Mouse (Mus musculus): ENCODE results near the gene Ano2.

Ano2 gene

DNA sequence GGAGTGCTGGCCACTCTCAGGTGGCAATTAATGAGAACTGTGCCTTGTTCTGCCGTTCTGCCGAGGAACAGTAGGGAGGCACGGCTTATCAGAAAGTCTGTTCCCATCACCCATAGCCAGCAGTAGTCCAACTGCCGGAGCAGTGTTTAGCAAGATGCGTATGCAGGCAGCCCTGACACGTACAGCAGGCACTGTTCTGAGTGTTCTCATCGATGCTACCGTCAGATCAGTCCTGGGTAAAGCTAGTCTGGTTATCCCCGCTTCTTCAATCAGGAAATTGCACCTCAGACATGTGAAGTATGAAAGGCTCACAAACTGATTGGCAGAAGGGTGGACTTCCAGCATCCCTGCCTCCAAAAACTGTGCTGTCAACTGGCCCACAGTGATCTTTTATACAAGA is 224.2 kb downstream of the Ano2 start:
- CTCF ChIA-PET, result no interaction called here

DNA sequence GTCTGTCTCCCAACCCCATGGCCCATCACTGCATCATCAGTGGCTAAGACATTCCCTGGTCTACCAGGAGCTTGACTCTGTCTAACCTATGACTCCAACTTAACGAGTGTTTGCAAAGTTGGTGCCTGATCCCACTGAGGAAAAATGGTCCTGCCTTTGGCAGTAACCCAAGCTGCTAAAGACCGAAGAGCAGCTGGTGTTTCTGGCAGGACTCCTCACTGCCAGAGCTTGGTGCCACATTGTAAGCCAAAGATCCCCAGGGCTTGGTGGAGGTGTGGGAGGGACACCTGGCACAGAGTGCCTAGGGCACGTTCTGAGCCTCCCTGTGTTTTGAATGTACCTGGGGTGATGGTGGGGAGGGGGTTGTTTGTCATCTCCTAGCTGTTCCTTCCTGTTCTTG is 232.5 kb downstream of the Ano2 start:
- CTCF ChIA-PET, result no interaction called here

DNA sequence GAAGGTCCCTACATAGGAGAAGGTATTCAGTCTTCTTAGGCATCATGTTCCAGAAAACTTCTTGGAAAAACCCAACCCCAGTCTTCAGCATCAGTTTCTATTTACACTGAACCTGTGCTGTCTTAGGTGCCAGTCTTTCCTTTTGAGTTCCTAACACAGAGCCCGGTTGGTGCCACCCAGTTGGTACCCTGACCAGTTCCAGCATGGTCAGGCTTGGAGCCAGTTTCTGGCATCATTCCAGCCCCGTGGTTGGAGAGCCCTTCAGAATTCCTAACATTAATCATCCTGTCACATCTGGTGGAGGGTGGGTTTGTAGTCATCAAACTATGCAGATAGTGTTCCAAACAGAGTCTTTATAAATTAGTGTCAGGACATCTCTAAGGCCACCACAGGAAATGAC is 234.8 kb downstream of the Ano2 start:
- CTCF ChIA-PET, result no interaction called here

DNA sequence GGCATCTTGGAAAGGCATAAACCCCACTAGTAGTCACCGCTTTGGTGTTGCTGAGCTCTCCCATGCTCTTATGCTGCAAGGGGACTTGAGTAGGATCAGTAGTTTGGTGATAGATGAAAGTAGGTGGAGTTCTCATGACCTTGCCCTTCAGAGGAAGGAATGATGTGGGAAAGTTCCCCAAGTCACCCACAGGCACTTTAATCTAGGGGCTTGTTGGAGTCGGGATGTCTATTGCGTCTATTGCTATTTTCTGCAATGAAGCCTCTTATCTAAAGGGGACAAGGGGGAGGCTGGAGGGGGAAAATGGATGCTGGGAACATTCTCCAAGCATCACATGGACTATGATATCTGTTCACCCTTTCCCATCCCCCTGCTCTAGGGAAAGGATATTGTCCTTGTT is 235.6 kb downstream of the Ano2 start:
- CTCF ChIA-PET, result no interaction called here

DNA sequence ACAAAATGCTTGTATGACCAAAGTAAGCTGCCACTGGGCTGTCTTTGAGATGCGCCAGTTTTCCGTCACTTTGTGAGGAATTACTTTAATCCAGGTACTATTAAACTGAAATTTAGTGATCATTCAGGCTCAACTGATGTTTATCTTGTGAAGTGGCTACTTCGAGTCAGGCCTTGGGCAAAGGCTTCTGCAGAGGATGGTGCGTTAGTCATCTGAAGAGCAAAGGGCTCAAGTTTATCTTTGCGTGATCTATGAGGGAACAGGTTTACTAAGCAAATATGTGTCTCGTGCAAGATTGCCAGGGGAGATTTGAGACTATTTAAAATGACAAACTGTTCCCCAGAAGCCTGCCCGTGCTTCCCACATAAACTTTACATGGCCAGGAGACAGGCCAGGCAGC is 241.7 kb downstream of the Ano2 start:
- CTCF ChIA-PET, result no interaction called here

DNA sequence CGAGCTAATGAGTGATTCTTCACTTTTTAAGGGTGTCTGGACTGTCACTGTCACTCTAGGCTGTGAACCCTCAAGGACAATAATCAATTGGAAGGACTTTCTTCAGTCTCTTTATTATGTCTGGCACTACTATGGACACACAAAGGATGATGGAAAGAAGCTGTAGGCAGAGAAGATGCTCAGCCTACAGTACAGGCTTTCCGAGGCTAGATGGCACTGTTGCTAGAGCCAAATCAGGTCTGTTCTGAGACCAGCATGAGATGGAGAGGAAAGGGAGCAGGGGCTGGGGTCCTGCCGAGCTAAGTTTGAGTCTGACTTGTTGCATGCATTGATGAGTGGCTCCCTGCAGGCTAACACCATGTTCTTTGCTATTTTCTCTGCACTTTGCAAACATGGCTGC is 264.7 kb downstream of the Ano2 start:
- CTCF ChIA-PET, result no interaction called here

DNA sequence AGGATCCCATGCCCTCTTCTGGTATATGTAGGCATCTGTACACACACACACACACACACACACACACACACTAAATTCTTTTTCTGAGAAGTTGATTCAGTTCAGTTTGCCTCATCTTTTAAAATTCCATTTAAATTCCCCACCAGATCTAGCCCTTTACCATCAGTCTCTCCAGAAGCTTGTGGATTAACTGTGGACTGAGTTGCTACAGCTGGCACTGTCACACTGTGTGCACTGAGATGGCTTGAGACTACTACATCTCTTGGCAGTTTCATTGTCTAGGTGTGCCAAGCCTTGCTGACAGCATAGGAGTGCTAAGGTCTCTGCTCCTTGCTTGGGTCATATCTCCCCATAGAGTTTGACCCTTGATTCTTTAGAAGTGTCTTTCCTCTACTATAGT is 283.3 kb downstream of the Ano2 start:
- CTCF ChIA-PET, result no interaction called here

DNA sequence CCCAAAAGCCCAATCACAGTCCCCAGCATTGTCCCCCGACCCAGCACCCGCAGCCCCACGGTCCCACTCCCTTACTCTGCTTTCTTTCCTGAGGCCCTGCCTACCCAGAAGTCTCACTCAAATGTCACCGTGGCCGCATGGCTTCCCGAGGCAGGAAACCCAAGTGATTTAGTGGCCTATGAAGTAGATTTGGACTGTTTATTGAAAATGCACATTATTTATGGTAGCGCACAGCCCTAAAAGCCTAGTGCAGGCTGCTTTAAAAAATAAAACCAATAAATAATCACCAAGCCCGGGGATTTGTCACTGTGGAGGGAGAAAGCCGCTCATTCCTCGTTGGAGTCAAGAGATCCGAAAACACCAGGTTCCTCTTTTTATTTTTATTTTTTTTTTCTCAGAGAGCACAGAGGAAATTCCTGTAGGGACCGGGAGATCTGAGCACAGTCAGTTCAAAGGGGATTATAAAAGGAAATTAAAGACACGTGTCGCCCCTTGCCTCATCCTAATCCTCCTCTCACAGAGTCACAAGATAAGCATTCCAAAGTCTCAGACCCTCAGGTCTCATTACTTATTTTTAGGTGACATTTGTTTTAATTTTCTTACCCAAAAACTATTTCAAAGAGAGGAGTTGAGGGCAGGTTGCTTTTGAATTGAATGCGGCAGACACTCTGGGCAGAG is 285.7 kb downstream of the Ano2 start:
- CTCF ChIA-PET, result no interaction called here

DNA sequence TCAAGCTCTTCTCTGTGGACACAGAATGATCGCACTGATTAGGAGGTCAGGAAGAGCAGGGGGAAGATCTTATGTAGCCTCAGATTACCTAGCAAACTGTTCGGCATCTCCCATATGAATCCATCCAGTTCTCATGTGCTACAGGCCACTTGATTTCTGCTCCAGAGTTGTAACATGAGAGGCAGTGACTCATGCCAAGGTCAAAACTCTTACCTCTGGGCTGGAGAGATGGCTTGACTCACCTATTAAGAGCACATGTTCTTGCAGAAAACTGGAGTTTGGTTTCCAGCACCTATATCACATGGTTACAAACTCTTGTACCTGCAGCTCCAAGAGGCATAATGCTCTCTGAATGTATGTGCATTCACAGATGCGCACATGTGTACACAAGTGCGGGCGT is 289.4 kb downstream of the Ano2 start:
- CTCF ChIA-PET, result no interaction called here

DNA sequence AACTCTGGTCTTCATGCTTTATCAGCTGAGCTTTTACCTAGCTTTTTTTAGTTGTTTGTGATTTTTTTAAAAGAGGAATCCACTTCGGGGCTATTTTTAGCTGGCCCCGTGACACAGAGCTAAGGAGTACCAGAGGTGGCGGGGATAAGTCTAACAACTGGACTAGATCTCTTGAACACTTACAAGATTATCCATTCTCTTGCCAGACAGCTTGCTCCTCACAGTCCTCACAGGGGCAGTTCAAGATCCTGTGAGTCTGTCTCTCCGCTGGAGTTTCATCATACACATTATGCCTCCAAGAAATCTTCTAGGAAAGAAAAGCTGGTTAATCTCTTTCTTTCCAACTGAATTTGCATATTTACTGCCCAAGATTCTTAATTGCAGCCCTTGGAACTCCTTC is 293.8 kb downstream of the Ano2 start:
- CTCF ChIA-PET, result no interaction called here

DNA sequence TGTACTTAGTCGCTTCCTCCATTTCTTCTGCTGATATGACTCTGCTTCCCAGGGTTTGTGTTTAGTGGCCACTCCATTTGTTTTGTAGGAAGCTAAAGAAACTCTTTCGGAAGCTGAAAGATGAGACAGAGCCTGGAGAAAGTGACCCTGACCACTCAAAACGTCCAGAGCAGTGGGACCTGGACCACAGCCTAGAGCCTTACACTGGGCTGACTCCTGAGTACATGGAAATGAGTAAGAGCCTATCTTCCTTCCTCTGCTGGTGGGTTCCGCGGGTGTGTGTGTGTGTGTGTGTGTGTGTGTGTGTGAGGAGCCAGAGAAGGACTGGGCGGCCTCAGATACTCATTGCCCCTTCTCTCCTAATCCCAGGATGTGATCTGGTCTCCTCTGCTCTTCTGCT is 302.5 kb downstream of the Ano2 start:
- CTCF ChIA-PET, result no interaction called here

DNA sequence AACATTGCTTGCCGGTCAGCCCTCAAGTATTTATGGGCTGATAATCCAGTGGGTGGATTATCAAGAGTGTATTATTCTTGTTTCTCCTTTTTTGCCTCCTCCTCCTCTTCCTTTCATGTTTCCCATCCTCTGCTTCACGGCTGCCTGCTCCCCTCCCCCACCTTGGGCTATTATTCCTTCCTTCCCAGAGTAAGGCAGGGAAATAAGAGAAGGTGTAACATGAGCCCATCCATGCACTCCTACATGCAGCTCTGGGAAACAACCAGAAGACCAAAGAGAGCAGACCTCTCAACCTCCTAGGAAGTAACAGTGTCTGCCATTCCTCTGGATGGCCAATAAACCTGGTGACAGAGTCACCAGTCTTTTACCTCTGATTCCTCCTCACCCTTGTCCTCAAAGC is 311.6 kb downstream of the Ano2 start:
- CTCF ChIA-PET, result no interaction called here

DNA sequence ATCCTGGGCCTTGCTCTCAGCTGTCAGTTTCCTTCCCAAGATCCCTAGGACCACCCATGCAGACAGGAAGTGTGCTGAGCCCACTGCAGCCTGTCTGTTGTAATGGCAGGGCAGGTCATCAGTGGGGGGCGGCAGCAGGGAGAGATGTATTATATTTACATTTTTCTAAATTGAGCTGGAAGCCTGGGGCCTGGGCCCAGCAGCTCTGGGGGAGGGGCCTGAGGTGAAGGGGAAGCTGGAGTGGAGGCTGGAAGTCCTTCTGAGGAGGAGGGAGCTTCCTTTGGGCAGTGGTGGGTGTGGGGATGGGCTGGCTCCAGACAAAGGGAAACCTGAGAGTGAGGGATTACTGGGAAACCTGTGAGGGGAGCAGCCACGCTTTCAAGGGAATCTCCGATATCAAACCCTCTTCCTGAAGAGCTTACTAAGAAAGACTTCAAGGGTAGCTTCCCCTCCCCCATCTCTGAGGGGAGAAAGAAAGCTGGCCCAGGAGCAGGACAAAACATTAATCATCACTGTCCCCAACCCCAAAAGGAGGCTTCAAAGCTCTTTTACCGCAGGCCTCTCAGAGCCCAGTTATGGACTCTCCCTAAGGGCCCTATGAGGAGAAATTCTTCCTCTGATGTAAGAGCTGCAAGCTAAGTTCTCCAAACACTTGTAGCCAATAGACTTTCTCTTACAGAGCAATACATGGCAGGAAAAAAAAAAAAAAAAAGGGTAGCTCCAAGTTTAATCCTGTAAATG is 313.0 kb downstream of the Ano2 start:
- CTCF ChIA-PET, result no interaction called here

DNA sequence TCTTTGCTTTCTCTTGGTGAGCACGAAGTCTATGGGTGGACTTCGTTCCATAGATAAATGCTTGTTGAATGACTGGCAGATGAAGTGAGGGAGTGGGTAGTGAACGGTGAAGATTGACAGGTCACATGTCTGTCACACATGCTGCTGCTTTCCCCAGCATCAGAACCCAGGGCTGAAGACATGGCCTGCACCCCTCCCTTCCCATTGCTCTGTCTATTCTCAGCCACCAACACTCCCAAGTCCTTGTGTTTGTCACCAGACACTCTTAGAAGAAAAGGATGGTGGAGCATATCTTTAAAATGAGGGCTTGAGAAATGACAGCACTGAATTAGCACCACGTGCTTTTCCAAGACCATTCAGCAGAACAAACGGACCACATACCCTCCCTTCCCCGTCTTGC is 316.4 kb downstream of the Ano2 start:
- CTCF ChIA-PET, result no interaction called here

DNA sequence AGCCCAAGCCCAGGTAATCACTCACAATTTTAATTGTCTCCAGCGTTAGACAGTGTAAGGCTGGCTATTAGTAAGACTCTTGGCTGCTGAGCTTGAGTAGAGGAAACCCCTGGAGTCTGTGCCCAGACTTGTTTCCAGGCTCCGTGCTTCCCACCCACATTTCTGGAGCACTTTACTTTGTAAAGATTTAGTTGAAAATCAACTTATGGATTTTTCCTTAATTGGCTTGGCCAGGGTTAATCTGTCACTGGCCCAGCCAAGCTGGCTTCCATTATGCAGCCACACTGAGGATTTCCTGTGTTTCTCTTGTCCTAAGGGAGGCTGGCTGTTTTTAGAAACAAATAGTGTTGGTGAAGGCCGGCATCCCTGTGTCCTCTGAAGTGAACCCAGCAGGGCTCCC is 318.9 kb downstream of the Ano2 start:
- CTCF ChIA-PET, result no interaction called here

DNA sequence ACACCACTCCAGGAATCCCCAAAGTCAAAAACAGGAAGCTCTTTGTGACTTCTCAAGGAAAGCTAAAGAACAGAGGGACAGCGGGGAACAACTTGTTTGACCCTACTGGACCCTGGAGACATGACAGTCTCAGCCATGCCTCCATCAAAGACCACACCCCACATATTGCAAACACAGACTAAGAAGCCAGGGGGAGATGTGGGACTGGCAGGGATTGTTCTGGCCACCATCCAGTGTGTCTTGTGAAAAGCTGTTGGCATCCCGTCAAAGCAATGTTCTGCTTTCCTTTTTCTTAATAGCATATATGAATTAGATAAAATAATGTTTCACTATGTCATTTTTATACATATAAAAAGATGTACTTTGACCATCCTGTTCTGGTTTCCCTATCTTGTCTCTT is 326.8 kb downstream of the Ano2 start:
- CTCF ChIA-PET, result no interaction called here

DNA sequence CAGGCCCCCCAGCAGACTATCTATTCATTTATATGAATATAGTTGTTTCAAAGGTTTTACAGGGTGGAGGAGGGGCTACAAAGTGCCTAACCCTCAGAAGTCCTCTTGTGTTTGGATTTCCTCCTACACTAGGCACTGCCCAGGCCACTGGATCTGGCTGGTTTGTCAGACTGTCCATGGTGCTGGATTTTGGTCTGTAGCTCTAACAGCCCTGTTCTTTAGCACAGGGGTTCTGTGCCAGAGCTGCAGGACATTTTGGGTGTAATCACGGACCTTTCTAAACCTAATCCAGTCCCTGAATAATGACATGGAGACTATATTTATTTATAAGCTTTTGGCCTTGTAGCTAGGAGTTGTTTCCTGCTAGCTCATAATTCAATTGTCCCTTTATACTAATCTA is 328.2 kb downstream of the Ano2 start:
- CTCF ChIA-PET, result no interaction called here

DNA sequence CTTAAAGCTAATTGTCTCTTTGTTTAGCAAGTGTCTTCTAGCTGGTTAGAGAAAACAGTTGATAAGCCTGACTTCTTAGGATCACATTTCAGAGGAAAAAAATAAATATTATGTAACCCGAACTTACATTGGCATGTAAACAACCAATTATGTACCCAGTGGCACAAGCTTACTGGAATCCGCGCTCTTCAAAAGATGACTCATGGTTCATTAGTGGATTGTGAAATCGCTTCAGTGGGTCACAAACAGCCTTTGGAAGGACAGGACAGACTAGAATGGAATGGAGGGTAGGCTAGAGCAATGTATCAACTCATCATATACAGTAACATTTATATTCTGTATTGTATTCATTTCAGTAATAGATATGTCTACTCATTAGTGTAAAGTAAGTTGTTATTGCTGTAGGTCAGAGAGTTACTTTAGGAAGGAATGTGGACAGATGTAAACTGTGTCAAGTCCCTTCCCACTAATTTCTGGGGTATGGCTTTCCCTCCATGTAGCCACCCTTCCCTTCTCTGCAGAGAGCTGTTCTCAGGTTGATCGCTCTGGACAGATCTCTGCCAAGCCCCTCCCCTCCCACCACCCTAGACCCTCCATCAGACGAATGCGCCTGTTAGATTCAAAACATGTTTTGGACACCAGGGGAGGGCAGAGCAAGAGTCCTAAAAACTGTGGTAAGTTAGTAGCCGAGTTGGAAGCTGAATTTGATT is 343.6 kb downstream of the Ano2 start:
- CTCF ChIA-PET, result no interaction called here

DNA sequence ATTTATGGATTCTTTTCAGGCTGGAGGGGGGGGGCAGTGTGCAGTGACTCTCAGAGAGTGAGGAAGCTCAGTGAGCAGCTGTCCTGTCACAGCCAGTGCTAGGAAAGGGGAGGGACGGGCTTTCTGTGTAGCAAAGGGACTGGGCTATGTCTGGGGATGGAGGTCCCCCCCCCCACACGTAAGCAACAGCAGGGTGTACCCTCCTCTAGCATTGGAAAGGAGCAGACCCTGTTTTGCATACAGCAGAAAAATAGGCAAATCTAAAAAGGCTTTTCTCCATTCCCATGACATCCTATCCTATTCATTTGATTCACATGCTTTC is 344.1 kb downstream of the Ano2 start:
- CTCF ChIA-PET, result interaction anchor here (0.5 kb wide), 1 partner anchor 22 kb away, joined by 6 read pairs; no protein-coding TSS in a partner anchor

DNA sequence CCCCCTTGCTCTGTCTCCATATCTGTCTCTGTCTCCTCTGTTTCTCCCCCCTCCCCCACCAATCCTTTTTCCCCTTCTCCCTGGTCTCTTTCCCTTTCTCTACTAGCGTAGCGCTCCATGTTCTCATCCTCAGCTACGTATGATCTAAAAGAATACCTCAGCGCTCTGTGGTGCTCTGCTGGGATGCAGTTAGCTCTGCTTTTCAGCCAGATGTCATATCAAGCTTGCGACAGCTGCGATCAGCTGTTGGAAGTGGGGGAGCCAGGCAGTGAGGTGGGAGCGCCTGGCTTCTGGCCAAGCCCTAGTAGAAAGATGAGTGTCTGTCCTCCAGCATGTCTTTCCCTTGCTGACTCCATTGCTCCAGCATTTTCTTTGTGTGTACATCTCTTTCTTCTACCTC is 344.5 kb downstream of the Ano2 start:
- CTCF ChIA-PET, result interaction anchor here (0.5 kb wide), 1 partner anchor 22 kb away, joined by 6 read pairs; no protein-coding TSS in a partner anchor

DNA sequence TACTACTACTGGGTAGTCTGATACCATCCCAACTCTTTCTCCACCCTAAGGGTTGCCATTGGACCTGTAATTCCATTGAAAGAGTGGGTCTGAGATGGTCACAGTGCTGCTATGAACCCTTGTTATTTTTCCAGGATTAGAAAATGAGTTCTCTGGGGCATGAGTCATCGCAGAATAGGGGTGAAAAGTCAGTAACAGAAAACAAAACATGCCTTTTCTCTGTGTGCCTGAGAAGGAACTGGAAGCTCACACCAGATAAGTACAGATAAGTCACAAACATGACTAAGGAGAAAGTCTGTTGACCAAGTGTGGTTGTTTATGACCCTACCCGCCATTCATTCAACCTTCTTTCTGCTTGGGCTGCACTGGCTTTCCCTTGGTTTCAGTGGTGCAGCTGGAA is 345.4 kb downstream of the Ano2 start:
- CTCF ChIA-PET, result no interaction called here

DNA sequence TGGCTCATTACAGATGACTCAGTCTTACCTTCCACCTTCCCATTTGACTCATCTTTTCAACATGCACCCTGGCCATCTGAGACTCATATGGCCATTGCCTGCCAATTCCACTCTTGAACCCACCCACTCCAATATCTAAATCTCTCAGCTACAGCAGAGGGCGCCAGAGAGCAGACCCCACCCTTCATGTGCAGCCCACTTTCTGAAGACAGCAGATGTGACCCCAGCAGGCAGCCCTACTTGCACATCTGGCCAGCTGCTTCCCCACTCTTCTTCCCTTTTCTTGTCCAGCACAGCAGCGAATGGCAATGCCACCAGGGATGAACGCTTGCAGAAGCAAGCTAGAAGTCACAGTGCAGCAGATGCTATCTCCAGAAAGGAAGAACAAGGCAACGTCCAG is 355.7 kb downstream of the Ano2 start:
- CTCF ChIA-PET, result no interaction called here

DNA sequence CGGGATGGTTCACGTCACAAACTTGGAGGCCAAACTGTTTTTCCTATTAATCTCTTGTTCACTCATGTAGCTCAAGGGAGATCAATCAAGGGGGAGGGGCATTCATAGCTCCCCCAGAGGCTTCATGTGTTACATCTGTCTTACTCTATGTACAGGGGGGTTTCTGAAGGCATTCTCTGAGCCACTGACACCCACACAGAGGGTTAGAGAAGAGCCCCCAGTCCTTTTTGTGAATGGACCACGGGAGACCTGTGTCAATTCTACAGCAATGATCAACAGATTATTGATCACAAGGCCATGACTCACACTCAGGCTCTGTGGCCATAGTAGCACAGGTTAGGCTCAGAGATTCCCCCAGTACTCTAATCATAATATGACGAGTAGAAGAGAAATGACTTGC is 358.0 kb downstream of the Ano2 start:
- CTCF ChIA-PET, result no interaction called here

DNA sequence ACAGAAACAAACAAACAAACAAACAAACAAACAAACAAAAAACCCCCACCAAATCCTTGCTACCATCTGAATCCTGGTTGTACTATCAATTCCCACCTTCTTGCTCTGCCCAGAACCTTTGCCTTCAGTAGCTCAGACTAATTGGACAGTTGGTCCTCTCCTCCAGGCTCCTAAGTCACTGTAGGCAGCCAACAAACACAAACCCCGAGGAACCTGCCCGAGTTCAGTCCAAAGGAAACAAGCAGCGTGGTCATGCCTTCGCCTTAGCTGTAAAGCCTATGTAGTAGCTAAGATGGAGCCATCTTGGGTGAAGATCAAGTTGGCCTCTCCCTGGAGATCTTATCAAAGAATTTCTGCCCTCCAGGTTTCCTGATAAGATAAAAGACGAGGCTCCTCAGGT is 362.9 kb downstream of the Ano2 start:
- CTCF ChIA-PET, result no interaction called here

Data from spleen, embryonic (tissue).